Comparison of ENCODE assay signal across 15 mouse cellular contexts in the genomic region with DNA sequence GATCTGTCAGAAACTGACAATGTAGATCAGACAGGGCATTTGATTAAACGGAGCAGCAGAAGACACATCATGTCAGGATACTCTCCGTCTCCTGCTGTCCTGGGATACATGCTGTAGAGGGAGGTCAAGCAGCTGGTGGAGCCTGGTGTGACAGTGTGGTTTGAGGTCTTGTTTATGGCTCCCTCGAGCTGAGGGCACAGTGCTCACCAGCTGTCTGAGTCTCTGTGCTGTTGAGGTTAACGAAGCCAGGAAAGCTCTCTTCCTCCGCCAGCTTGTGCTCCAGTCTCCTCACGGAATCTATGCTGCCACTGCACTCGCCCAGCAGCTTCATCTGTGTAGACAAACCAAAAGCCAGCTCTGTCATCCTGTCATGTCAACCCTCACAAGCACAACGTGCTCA. TPM values are rescaled to one million over a fixed set of nuclear protein-coding genes. Genes with fewer than 3 reads are reported as not detected.
"Had no signal": no experiment of that assay in that cellular context is flagged by ENCODE, and none has a peak within 500 bp of the region (broad histone marks: within the 10 kb centered on the region; RNA-seq: fewer than 3 reads in every experiment).

No protein-coding gene starts in this region.

- H3K27ac ChIP-seq: kidney, embryonic 15.5 days; limb, embryonic 15.5 days; liver, embryonic 12.5 days; midbrain, embryonic 10.5 days; neural tube, embryonic 12.5 days had no signal

- H3K9ac ChIP-seq: kidney, embryonic 15.5 days; limb, embryonic 15.5 days; liver, embryonic 12.5 days; neural tube, embryonic 12.5 days had no signal

- H3K36me3 ChIP-seq: midbrain, embryonic 10.5 days; neural tube, embryonic 12.5 days had no signal

- H3K9me3 ChIP-seq: kidney, embryonic 15.5 days; limb, embryonic 15.5 days; liver, embryonic 12.5 days; midbrain, embryonic 10.5 days; neural tube, embryonic 12.5 days had no signal

- H3K4me3 ChIP-seq: kidney, embryonic 15.5 days; limb, embryonic 15.5 days; liver, embryonic 12.5 days; midbrain, embryonic 10.5 days; neural tube, embryonic 12.5 days had no signal

- H3K4me1 ChIP-seq: liver, embryonic 12.5 days; midbrain, embryonic 10.5 days; neural tube, embryonic 12.5 days had no signal

- DNase-seq: kidney, adult 11 months; kidney, postnatal 36 days; layer of hippocampus, adult 9-11 months; layer of hippocampus, postnatal 36 days; thymus, adult 18-20 months; thymus, postnatal 14 days had no signal

- H3K4me2 ChIP-seq: kidney, embryonic 15.5 days; limb, embryonic 15.5 days; liver, embryonic 12.5 days; neural tube, embryonic 12.5 days had no signal

- ATAC-seq: liver, embryonic 12.5 days had no signal

- H3K27me3 ChIP-seq: kidney, embryonic 15.5 days; limb, embryonic 15.5 days; liver, embryonic 12.5 days; neural tube, embryonic 12.5 days had no signal

RNA-seq across cellular contexts. Expression of gene Gm10097, which starts 27.7 kb away (rescaled TPM):
- total RNA-seq: layer of hippocampus, adult 18-20 months; layer of hippocampus, postnatal 36 days; left cerebral cortex, adult 8-10 months; left cerebral cortex, postnatal 25 days; neutrophil, adult 5-6 weeks had no signal
- polyA plus RNA-seq: liver, embryonic 12.5 days; midbrain, embryonic 10.5 days had no signal
